Mouse (Mus musculus) hindbrain, postnatal 0 days (tissue): ENCODE results near the gene Nudt14. TPM values are rescaled to one million over a fixed set of nuclear protein-coding genes. Genes with fewer than 3 reads are reported as not detected.
A peak's percentile ranks its signal among the peaks of the same experiment; 100 is the strongest.

Experiments used
- ATAC-seq: fragments of 200-750 bp; cut with Nextera tagmentation; 2 replicates; pipeline ENCODE4 v1.8.0; 2017; ENCODE audit warnings: mild to moderate bottlenecking, moderate TSS enrichment, moderate library complexity
- DNase-seq: peaks from one replicate; pipeline ENCODE4 v3.0.0-alpha.2; 2015; ENCODE audit warnings: low spot score
- H3K27ac ChIP-seq: fragments of 300-500 bp; sonication (generic); 2 replicates; pipeline ENCODE4 v1.5.1; 2014; ENCODE audit warnings: mild to moderate bottlenecking
- H3K27me3 ChIP-seq: fragments of 300-500 bp; sonication (generic); 2 replicates; pipeline ENCODE4 v1.6.1; 2014; ENCODE audit warnings: low read length, mixed read lengths; ENCODE audit not compliant: insufficient read depth
- H3K36me3 ChIP-seq: fragments of 300-500 bp; sonication (generic); 2 replicates; pipeline ENCODE4 v1.6.1; 2014; ENCODE audit warnings: low read length, mixed read lengths; ENCODE audit not compliant: insufficient read depth
- H3K4me1 ChIP-seq: fragments of 300-500 bp; sonication (generic); 2 replicates; pipeline ENCODE4 v1.6.1; 2014; ENCODE audit warnings: antibody characterized with exemption, low read length, mixed read lengths; ENCODE audit not compliant: insufficient read depth
- H3K4me2 ChIP-seq: fragments of 300-500 bp; sonication (generic); 2 replicates; pipeline ENCODE4 v1.6.1; 2014; ENCODE audit warnings: low read depth, mild to moderate bottlenecking, low read length, moderate library complexity, mixed read lengths
- H3K4me3 ChIP-seq: fragments of 300-500 bp; sonication (generic); 2 replicates; pipeline ENCODE4 v1.5.1; 2014; ENCODE audit warnings: low read length
- H3K9ac ChIP-seq: fragments of 300-500 bp; sonication (generic); replicated peaks from 2 replicates; pipeline ENCODE4 v1.6.1; 2014; ENCODE audit warnings: mild to moderate bottlenecking, low read length, moderate library complexity, mixed read lengths
- H3K9me3 ChIP-seq: fragments of 300-500 bp; sonication (generic); 2 replicates; pipeline ENCODE4 v1.6.1; 2016; ENCODE audit warnings: low read length, mixed read lengths
- CTCF ChIP-seq: IDR thresholded peaks from 2 replicates; pipeline ENCODE4 v1.5.1; 2016; ENCODE audit warnings: antibody characterized with exemption, control low read depth, low read depth
- WGBS: fragments of 180-500 bp; shearing (Covaris S2); extraction: QIAGEN DNeasy Blood & Tissue Kit; methylation state at CpG from one replicate; pipeline ENCODE4 v1.1.7; 2014; 5-methylcytosine and 5-hydroxymethylcytosine counted together
- polyA plus RNA-seq: library from polyadenylated mRNA; unstranded; fragments of >200 nt; fragmentation: Nextera tagmentation; extraction: Ambion mirVana; gene quantifications from 2 replicates; pipeline ENCODE4 v1.2.1, GENCODE M21; 2015
- total RNA-seq: library from RNA; depleted of rRNA; stranded (reverse); fragments of >200 nt; gene quantifications from 2 replicates; pipeline ENCODE4 v1.2.3, GENCODE M21; 2014

Gene Nudt14
- total and polyA plus RNA-seq, 2 experiments from 2014 or later, result 29.0 to 54.8 TPM

GRCm38 (mm10) chr12:112977156-112977555 is 35.2 kb upstream of the Nudt14 start:
- Histone ChIP-seq H3K4me3 (peak overlapping the region; percentile 64), H3K4me1 (peaks cover 14% of the 10 kb centered on the region), H3K27ac (peak overlapping the region; percentile 94), H3K9me3 (no peaks in the 10 kb centered on the region), H3K36me3 (peaks cover 60% of the 10 kb centered on the region), H3K27me3 (no peaks in the 10 kb centered on the region), H3K9ac (peak overlapping the region; percentile 62), H3K4me2 (peak overlapping the region; percentile 86)
- ATAC-seq, result no peak
- DNase-seq, result no peak
- no peak; the same call in 1 of the 2 replicates for TF ChIP-seq CTCF
- 40% methylated on average over 12 of the region's 12 CpGs for WGBS

DNA sequence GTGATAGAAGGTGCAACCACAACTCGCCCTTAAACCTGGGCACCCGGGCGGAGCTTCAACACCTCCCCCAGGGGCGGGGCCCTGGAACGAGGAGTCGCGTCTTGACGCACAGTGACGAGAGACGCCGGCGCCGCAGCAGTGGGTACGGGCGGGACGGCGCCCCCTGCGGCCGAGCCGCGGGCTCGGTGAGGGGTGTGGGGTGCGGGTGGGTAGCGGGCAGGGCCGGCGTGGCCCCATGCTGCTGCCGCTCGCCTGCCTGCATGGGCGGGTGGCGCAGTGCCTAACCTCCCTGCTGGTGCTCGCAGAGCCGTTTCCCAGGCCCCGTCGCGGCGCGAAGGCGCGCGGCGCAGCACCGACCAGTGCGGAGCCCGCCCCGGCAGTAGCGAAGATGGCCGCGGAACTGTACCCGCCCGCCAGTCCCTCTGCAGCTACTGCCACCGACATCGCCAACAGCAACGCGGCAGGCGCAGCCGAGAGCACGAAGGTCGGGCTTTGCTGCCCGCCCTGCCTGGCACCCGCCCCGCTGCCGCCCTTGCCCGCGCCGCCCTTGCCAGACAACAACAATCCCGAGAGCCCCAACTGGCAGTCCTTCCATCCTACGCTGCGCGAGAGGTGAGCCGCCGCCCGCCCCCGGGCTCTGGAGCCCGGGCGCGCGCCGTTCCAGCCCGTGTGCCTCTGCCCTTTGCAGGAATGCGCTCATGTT is 34.6 kb upstream of the Nudt14 start, which contains the start of gene Btbd6:
TSS of gene Btbd6 (plus strand) at position 112 of the 703 bp plus-strand sequence.
- DNase-seq (peak; percentile 95), ATAC-seq (peak; percentile 96)
- peak within 1 kb of the TSS; percentile 86 for H3K4me2 ChIP-seq
- 2% methylated on average over 79 of the region's 80 CpGs for WGBS
- H3K9me3 ChIP-seq, result no peaks in the 10 kb centered on the region
- no peaks in the 10 kb centered on the region for H3K27me3 ChIP-seq
- H3K4me1 ChIP-seq, result peaks cover 14% of the 10 kb centered on the region
- H3K36me3 ChIP-seq, result peaks cover 60% of the 10 kb centered on the region
- peak within 1 kb of the TSS; percentile 64 for H3K4me3 ChIP-seq
- TF ChIP-seq CTCF, result no peak; the same call in none of the 2 replicates
- peak within 1 kb of the TSS; percentile 94 for H3K27ac ChIP-seq
- H3K9ac ChIP-seq, result peak within 1 kb of the TSS; percentile 62

- H3K9ac ChIP-seq, result no peak overlapping the region
- no peak overlapping the region for H3K4me3 ChIP-seq
- H3K4me2 ChIP-seq, result no peak overlapping the region
- ATAC-seq (no peak), DNase-seq (no peak)
- WGBS, result 88% methylated on average over 9 of the region's 9 CpGs
- H3K27ac ChIP-seq, result no peak overlapping the region
- H3K9me3 ChIP-seq, result no peaks in the 10 kb centered on the region
- H3K27me3 ChIP-seq, result no peaks in the 10 kb centered on the region
- peaks cover 59% of the 10 kb centered on the region for H3K36me3 ChIP-seq
- TF ChIP-seq CTCF, result no peak
- H3K4me1 ChIP-seq, result peaks cover 14% of the 10 kb centered on the region
These were observed 32.8 kb upstream of the Nudt14 start for GRCm38 (mm10) chr12:112974736-112975135.

GRCm38 (mm10) chr12:112969616-112970015 is 27.7 kb upstream of the Nudt14 start:
- Histone ChIP-seq H3K27ac (no peak overlapping the region), H3K4me3 (no peak overlapping the region), H3K9me3 (no peaks in the 10 kb centered on the region), H3K9ac (no peak overlapping the region), H3K27me3 (no peaks in the 10 kb centered on the region), H3K4me2 (no peak overlapping the region), H3K36me3 (peaks cover 85% of the 10 kb centered on the region), H3K4me1 (no peaks in the 10 kb centered on the region)
- WGBS, result 90% methylated on average over 6 of the region's 6 CpGs
- no peak for TF ChIP-seq CTCF
- DNase-seq (no peak), ATAC-seq (no peak)

DNA sequence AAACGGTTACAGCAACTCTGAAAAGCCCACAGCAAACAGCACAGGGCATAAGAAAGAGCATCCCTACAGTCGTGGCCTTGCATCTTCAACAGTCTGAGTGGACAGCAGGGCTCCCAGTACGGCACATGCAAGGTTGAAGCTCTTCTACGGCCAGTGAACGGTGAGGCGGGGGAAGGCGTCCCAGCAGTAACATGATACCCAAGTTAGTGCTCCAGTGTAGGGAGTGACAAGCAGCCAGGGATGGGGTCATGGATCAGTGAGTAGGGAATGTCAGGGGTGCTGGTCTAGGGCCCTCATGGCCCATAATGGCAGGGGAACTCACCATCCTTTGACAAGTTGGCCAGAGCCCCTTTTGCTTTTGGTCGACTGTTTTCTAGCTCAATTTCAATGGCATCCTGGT is 27.0 kb upstream of the Nudt14 start:
- Histone ChIP-seq H3K9me3 (no peaks in the 10 kb centered on the region), H3K36me3 (peaks cover 85% of the 10 kb centered on the region), H3K4me3 (no peak overlapping the region), H3K4me2 (no peak overlapping the region), H3K9ac (no peak overlapping the region), H3K4me1 (no peaks in the 10 kb centered on the region), H3K27me3 (no peaks in the 10 kb centered on the region), H3K27ac (no peak overlapping the region)
- 75% methylated on average over 8 of the region's 8 CpGs for WGBS
- no peak for TF ChIP-seq CTCF
- ATAC-seq (no peak), DNase-seq (no peak)

GRCm38 (mm10) chr12:112965783-112966182 is 23.9 kb upstream of the Nudt14 start:
- no peaks in the 10 kb centered on the region for H3K9me3 ChIP-seq
- H3K4me2 ChIP-seq, result no peak overlapping the region
- H3K27me3 ChIP-seq, result no peaks in the 10 kb centered on the region
- no peak overlapping the region for H3K4me3 ChIP-seq
- H3K4me1 ChIP-seq, result no peaks in the 10 kb centered on the region
- H3K36me3 ChIP-seq, result peaks cover 86% of the 10 kb centered on the region
- no peak overlapping the region for H3K27ac ChIP-seq
- DNase-seq (no peak), ATAC-seq (no peak)
- WGBS, result 81% methylated on average over 13 of the region's 13 CpGs
- no peak overlapping the region for H3K9ac ChIP-seq
- TF ChIP-seq CTCF, result no peak

DNA sequence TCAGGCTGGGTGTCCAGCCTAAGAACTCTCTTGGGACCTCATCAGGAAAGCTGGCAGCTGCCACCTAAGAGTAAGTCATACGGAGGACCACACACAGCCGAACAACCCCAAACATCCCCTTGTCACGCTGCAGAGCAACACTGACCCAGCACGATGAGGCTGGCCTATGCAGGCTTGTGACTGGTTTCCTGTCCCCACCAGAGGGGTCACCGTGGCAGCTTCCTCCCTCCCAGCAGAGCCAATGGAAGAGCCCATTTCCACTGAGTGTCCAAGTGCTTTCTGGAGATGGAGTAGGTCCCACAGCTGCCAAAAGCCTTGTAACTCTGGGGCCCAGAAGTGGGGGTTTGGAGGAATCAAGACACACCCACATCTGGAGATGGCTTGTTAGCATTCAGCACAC is 19.9 kb upstream of the Nudt14 start:
- 76% methylated on average over 5 of the region's 5 CpGs for WGBS
- H3K4me1 ChIP-seq, result no peaks in the 10 kb centered on the region
- no peak for ATAC-seq
- H3K36me3 ChIP-seq, result peaks cover 64% of the 10 kb centered on the region
- no peaks in the 10 kb centered on the region for H3K9me3 ChIP-seq
- H3K4me3 ChIP-seq, result no peak overlapping the region
- H3K27ac ChIP-seq, result no peak overlapping the region; the same call in 1 of the 2 replicates
- H3K9ac ChIP-seq, result no peak overlapping the region
- no peak for TF ChIP-seq CTCF
- no peak overlapping the region for H3K4me2 ChIP-seq
- no peak for DNase-seq
- H3K27me3 ChIP-seq, result no peaks in the 10 kb centered on the region
